Mouse (Mus musculus): Measurements from ENCODE around the gene Slc22a3.

GRCm38 (mm10) chr17:12451234-12451633, 56.3 kb downstream of the Slc22a3 start:
- TF ChIP-seq NELFE (IDR thresholded peaks at IDR 0.05; ENCODE audit: low read depth, low read length) (no peak), CTCF (IDR thresholded peaks at IDR 0.05 in 2 of 3, conservative IDR thresholded peaks at IDR 0.05 in 1 of 3; ENCODE audit: control insufficient read depth in 1 of 3, insufficient read depth in 1 of 3, low read depth in 2 of 3, low read length in 3 of 3, poor library complexity in 1 of 3, severe bottlenecking in 1 of 3) (no peak)
